Mouse (Mus musculus) gastrocnemius, postnatal 10 days (tissue): ENCODE results near the gene Clpx. TPM values are rescaled to one million over a fixed set of nuclear protein-coding genes. Genes with fewer than 3 reads are reported as not detected.
"Not testable (repeated sequence)": the region's sequence is repeated elsewhere in the genome, so short reads cannot be mapped to it uniquely, and the experiment has no call there.

Experiments used
- DNase-seq: peaks from one replicate; pipeline ENCODE4 v3.0.0; 2021; ENCODE audit warnings: mixed read lengths
- total RNA-seq, 2 experiments: library from RNA; stranded (reverse); gene quantifications; 2 replicates each; pipeline ENCODE4 v1.2.3; 2021

Clpx gene
- total RNA-seq, 2 experiments from 2014 or later, result 61.8 to 64.5 TPM

DNA sequence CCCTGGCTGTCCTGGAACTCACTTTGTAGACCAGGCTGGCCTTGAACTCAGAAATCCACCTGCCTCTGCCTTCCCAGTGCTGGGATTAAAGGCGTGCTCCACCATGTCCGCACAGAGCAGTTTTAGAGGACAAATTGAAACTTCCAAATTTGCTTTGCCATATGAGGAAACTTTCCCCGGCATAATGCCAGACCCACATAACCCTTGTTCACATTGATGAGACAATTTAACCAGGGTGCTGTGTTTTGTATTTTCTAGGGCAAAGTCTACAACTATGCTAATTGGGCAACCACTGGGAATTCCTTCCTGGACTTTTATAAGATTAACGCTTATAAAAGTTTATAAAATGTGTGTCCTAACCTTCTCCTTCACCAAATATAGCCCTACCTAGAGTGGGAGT, 4.1 kb upstream of the Clpx start:
- DNase-seq, result no peak

DNA sequence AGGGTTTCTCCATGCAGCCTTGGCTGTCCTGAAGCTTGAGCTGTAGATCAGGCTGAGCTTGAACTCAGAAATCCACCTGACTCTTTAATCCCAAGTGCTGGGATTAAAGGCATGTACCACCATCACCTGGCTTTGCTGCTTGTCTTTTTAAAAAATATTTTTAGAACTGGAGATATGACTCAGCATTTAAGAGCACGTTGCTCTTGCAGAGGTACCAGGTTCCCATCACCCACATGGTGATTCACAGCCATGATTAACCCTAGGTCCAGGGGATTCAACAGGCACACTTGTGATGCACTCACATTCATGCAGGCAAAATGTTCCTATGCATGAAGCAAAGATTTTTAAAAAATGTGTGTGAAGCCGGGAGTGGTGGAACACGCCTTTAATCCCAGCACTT, 1.6 kb upstream of the Clpx start:
- no peak for DNase-seq

DNA sequence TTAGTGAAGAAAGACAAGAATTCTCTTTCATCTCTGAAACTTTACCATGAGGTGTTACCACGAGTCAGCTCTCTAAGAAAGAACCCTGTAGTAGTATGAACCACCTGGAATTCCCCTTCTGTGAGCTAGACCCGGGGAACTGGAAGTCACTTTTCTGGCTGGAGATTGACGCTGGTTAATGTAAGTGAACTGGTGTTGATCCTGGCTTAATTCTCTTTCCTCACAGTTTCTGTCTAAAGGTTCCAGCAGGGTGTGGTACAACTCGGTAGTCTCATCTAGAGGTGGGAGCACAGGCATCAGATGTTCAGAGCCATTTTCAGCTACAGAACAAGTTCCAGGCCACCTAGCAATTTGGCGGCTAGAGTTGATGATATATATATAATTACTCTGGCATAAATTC, 941 bp upstream of the Clpx start:
- no peak for DNase-seq

DNA sequence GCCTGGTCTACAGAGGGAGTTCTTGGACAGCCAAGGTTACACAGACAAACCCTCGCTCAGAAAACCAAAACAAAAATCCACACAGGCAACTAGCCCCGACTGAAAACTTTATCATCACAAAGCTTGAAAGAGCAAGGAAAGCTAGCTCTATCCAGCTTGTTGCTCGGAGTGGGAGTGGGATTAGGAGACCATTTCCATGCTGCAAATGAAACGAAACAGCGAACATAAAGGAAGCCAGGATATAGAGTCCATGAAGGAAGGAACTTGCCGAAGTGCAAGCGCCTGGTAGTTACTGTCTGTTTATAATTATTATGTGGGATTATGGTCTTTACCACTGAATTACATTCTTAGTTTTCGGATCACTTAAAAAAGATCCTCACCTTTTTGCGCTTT, 484 bp upstream of the Clpx start:
- no peak for DNase-seq

DNA sequence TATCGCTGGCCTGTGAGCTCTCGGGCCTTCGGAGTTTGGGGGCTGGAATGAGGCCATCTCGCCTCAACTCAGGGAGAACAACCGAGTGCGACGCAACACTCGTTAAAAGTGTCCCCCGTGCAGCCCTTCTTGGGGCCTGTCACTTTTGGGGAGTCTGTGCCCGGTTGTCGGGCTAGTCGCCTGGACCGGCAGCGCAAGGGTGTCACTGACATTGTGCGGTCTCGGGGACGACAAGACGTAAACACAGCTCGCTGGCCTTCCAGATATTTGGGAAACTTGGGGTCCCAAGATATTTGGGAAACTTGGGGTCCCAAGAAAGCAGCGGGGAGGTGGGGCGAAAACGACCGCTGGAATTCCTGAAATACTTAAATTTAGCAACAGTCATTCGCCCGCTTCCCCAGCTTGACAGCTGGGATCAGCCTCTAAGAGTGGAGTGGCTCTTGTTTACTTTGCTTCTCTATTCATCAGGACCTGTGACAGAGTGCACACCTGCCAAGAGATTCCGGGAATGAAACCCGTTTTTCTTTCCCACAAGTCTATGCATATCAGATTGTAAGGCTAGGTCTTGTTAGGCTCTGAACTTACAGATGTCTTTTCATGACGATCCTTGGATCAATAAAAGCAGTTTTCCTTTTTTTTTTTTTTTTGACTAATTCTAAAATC, 787 bp downstream of the Clpx start:
- DNase-seq, result no peak

DNA sequence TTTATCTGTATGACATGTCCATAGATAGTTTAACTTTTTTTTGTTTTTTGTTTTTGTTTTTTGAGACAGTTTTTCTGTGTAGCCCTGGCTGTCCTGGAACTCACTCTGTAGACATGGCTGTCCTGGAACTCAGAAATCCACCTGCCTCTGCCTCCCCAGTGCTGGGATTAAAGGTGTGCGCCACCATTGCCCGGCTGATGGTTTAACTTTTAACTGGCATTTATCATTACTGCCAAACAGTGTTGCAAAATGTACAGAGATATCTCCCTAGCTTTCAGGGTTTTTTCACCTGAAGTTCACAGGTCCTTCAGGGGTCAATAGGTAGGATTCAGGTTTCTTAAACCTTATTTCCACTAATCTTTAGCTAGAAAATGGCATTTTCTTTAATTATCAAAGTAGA, 3.0 kb downstream of the Clpx start:
- DNase-seq, result no peak

DNA sequence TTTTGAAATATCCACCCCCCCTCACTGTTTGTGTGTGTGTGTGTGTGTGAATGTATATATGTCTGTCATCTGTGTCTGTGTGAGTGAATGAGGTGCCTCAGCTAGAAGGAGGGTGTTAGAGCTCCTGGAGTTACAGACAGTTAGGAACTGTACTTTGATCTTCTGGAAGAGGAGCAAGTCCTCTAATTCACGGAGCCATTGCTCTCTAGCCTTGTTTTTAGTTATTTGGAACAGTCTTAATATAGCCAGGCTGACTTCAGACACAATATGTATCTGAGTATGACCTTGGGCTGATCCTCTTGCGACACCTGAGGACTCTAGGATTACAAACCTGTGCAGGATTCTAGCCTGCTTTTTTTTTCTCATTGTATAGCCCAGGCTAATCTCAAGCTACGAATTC, 4.7 kb downstream of the Clpx start:
- no peak for DNase-seq

DNA sequence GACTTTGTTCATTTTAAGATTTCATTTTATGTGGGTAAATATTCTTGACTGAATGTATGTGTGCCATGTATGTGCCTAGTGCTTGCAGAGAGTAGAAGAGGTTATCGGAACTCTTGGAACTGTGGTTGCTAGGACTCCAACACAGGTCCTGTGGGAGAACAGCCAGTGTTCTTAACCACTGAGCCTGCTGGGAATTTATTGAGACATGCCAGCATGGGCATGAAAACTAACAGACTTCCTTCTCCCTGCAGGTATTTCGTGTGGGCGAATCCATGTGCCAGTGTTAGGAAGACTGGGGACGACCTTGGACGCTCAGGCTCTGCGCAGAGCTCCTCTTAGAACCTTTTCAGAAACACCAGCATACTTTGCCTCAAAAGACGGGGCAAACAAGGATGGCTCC, 5.6 kb downstream of the Clpx start:
- DNase-seq, result no peak

DNA sequence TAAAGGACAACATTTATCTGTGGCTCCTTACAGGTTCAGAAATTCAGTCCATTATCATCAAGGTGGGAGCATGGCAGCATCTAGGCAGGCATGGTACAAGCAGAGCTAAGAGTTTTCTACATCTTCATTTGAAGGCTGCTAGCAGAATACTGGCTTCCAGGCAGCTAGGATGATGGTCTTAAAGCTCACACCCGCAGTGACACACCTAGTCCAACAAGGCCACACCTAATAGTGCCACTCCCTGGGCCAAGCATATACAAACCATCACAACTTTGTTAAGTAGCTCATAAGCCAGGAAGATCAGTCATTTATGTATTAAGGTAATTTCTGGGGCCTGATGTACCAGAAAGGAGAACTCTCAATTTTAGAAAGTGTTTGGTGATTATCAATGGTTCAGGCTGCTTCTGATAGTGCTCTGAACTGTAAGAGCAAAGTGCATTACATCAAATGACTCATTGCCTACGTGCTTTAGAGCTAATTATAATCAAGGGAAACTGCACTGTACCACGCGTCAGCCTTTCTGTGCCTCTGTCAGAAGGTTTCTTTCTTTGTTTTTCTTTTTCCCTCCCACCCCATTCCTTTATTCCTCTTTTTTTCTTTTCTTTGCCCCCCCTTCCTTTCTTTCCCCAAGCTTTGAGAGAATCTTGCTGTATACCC, 8.4 kb downstream of the Clpx start:
- DNase-seq, result no peak

DNA sequence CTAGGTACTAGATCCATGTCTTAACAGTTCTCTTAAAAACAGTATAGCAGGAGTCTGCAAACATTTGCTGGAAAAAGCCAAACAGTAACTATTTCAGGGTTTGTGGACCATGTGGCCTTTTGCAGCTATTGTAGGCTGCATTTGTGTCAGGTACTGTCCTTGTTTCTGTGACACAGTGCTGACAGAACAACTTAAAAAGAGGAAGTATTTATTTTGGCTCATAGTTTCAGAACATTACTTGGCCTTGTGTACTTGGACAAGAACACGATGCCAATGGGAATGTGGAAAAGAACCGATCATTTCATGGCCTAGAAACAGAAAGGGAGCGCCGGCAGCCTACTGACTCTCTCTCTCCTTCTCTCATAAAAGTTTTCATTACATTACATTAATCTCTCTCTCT, 9.5 kb downstream of the Clpx start:
- DNase-seq, result no peak

DNA sequence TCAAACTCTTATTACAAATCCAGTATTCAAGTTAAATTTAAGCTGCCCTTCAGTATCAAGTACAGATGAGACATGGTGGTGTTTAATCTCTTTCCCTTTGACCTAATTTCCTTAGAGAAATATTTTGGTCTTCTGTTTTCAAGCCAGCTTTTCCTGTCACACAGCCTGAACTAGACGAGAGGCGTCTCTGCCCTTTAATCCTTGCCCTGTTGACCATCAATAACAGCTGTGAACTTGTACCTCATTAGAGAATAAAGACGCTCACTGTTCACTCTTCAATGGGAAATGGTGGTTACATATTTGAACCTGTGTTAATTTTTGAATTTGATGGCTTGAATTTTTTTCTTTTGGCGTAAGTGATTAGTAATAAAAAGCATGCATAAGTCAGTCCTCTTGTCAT, 10.2 kb downstream of the Clpx start:
- no peak for DNase-seq

DNA sequence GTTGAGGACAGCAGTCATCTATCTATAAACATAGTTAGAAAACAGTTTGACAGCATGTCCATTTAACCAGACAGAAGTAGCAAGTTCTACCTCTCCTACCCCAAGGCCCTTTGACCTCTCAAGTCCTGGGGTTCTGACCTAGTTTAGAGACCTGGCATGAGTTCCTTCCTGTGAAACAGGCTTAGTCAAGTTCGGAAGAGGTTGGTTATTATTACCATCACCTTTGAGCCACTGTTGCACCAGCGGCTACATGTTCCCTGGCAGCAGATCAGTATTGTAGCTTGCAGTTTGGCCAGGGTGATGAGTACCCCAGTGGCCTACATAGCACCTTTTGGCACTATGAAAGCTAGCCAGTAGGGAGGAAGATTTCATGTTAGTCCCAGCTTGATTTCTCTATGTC, 12.6 kb downstream of the Clpx start:
- DNase-seq, result no peak

DNA sequence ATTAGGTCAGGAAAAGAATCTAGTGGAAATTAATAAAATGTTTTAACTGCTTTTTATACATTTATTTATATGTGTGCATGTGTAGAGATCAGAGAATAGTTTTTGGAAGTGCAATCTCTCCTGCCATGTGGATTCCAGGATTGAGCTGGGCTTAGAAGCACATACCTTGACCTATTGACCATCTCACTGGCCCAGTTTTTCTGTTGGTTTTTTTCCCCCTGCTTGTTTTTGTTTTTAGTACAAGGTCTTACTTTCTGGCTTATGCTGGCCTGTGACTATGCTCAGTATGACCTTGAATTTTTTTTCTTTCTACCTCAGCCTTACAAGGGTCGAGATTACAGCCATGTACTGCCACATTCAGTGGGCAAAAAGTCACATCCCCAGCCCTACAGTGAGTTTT, 14.0 kb downstream of the Clpx start:
- no peak for DNase-seq

DNA sequence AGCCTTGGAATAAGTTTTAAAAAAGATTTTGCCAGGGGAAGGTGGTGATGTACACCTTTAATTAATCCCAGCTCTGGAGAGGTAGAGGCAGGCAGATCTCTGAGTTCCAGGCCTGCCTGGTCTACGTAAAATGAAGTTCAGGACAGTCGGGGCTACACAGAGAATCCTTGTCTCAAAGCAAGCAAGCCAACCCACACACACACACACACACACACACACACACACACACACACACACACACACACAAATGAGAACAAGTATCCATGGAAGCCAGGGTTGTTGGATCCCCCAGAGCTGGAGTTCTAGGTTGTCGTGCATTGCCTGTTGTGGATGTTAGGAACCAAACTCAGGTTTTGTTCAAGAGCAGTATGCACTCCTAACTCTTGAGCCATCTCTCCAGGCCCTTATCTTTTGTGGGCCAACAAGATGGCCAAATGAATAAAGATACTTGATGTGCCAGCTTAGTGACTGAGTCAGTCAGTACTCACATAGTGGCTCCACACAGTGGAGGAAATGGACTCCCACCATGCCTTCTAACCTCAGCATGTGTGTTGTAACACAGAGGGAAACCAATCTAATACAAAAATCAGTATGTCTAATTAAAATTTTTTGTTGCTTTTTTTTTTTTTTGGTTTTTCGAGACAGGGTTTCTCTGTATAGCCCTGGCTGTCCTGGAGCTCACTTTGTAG, 18.8 kb downstream of the Clpx start:
- no peak for DNase-seq

DNA sequence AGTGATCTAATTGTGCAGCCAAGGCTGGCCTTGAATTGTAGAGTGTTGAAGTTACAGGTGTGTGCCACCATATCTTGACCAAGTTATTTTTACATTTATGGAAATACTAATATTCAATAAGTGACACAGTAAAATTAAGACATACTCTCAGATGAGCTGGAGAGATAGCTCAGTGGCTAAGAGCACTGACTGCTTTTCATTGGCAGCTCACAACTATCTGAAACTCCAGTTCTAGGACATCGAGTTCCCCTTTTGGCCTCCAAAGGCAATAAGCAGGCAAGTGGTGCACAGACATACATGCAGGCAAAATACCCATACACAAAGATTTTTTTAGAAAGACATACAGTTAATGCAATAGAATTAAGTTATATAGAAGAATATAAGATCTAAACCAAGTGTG, 19.8 kb downstream of the Clpx start:
- no peak for DNase-seq

DNA sequence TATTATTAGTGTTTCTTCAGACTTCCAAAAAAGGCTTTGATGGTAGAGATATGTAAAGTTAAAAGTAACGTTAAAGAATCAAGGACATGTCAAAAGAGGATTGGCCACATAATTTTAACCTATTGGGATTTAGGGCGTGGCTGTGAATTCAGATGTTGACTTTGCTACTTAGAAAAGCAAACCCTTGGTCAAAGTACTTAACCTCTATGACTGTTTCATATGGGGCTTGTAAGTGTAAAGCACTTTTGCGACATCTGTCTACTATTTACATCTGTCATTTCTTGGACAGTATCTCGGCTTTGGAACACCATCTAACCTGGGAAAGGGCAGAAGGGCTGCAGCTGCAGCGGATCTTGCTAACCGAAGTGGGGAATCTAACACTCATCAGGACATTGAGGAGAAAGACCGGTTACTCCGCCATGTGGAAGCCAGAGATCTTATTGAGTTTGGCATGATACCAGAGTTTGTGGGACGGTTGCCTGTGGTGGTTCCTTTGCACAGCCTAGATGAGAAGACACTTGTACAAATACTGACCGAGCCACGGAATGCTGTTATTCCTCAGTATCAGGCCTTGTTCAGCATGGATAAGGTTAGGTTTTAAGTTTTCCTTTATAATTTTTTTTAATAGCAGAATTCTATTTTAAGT, 28.3 kb downstream of the Clpx start:
- no peak for DNase-seq

DNA sequence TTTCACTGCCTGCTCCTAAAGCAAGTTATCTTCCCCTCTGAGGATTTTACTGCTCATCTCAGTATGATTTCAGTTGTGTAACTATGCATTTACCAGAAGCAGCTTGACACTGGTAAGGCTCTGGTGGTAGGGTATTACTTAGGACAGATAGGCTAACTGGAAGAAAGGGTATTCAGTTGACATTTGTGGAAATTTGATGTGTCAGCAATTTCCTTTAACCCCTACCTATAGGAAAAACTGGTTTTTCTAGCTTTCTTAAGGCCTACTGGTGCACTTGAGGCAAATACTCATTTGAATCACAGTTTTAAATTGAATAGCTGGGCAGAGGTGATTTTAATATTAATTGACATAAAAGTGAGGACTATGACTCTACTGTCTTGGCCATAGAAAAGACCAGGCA, 31.9 kb downstream of the Clpx start:
- no peak for DNase-seq

DNA sequence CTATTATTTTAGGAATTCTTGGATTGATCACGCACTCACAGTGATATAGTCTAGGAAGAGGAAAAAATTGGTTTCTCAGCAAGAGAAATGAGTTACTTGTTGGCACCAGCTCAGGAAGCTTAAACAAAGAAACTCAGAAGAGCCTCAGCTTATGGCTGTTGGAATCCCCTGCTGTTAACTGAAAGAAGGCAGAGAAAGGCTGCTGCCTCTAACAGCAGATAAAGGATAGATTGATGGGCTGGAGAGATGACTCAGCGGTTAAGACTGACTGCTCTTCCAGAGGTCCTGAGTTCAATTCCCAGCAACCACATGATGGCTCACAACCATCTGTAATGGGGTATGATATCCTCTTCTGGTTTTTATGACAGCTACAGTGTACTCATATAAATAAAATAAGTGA, 33.3 kb downstream of the Clpx start:
- no peak for DNase-seq

DNA sequence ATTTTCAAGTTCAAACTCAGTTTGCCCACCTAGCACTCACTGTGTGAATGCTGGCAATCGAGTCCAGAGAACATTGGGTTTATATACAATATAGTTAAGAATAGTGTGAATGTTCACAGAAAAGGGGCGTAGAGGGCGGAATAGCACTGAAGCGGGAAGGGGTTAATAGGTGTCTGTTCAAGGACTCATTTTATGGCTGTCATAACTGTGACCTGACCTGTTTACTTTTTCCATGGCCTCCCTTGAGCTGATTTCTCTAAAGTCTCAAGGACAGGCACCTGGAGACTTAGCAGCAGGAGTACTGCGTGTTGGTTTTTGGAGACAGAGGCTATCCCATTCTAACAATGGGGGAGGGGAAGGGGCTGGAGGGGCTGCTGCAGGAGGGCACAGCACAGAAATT, 39.9 kb downstream of the Clpx start:
- no peak for DNase-seq

DNA sequence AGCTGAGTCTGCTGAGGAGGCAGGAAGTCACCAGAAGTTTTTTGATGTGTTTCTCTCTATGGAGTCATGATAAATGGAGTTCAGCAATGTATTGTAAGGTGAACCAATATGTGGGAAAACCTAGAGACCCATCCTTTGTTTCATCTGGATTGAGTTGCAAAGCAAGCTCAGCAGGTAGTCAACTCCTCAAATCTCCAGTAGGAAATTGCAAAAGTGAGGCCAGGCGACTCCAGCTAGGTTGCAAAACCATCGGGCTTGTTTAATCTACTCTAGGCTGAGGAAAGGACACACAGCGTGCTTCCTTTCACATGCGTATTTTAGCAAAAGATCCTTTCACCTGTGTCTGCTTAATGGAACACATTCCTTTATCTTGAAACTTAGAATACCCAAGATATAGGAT, 45.1 kb downstream of the Clpx start:
- DNase-seq, result no peak

DNA sequence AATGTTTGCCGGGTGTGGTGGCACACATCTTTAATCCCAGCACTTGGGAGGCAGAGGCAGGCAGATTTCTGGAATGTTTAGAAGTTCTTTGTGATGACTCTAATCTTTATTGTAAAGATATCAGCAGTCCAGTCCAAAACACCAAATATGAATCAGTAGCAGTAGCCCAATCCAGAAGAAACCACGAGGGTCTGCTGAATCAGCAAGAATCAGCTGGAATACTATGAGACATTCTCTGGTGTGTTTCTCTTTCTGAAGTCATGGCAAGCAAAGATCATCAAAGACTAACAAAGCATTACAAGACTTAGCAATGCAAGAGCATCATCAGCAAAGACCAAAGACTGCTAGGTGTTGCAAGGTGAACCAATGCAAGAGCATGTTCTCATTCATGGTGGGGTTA, 46.4 kb downstream of the Clpx start:
- no peak for DNase-seq

DNA sequence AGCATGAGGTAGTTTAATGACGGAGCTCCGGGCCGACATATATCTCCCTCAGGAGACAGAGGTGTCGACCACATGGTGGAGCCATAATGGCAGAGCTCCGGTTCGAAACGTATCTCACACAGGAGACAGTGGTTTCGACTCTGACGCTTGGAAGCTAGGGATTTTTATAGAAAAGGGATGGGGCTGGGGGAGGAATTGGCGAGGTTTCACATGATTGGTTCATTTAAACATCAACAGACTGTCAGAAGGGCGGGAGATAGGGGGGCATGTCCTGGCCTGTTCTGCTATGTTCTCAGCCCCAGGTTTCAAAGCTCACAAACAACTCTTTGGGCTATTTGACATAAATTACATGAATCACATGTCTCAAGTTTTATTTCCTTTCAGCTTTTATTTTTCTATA, 51.4 kb downstream of the Clpx start:
- DNase-seq, result not testable (repeated sequence)

DNA sequence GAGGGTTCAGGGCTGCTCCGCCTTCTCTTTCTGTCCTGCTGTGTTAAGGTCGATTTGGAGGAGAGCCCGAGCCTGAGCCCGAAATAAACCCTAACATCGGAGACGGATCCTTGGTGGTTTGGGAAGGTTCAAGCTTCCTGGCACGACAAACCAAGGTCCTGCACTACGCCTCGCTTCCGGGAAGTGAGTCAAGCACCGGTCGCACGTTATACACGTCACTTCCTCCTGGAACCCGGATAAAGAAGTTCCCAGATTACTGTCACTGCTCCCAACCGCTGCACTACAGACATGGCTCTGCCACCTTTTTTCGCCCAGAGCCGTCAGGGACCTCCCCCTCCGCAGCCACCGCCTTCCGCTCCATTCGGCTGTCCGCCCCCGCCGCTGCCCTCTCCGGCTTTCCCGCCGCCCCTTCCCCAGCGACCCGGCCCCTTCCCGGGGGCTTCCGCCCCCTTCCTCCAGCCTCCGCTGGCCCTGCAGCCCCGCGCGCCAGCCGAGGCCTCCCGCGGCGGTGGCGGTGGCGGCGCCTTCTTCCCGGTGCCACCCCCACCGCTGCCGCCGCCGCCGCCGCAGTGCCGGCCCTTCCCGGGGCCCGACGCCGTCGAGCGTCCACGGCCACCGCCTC, 51.9 kb downstream of the Clpx start, which contains the start of gene Pdcd7:
Pdcd7 (plus strand) TSS at position 251 of the 622 bp plus-strand sequence.
- DNase-seq, result peak; percentile 92
